Mouse (Mus musculus) lung, postnatal 0 days (tissue): ENCODE results near the gene Mindy4b-ps.

ENCODE experiments used
- CTCF ChIP-seq: IDR thresholded peaks from 2 replicates; pipeline ENCODE4 v1.5.1; 2016; ENCODE audit warnings: antibody characterized with exemption, mild to moderate bottlenecking
- EP300 ChIP-seq: IDR thresholded peaks from 2 replicates; pipeline ENCODE4 v1.6.1; 2016; ENCODE audit warnings: antibody characterized with exemption, mild to moderate bottlenecking, control low read depth

GRCm38 (mm10) chr3:58804745-58805144, 17.4 kb downstream of the Mindy4b-ps start:
- TF ChIP-seq CTCF (no peak), EP300 (no peak)
